Mouse (Mus musculus) erythroblast, adult 5-6 weeks (primary cell): ENCODE measurements at regions not wholly inside any gene's neighbourhood (a gene's known extent, or its start where the extent isn't known, plus 50 kb on each side); places are given as distances from the start of the nearest gene placed in this dataset.
A peak's percentile ranks its signal among the peaks of the same experiment; 100 is the strongest.

ENCODE experiments used
- ATAC-seq: replicated peaks from 2 replicates; pipeline ENCODE4 v1.8.0; 2016; ENCODE audit warnings: moderate number of reproducible peaks, mild to moderate bottlenecking, moderate TSS enrichment, inconsistent platforms; ENCODE audit not compliant: poor library complexity, low FRiP score, severe bottlenecking

- ATAC-seq = no peak
These were observed 307.5 kb downstream of the Ajap1 start for GRCm38 (mm10) chr4:153175077-153175476.

GRCm38 (mm10) chr4:153169991-153170390 is 312.6 kb downstream of the Ajap1 start:
- ATAC-seq = no peak

DNA sequence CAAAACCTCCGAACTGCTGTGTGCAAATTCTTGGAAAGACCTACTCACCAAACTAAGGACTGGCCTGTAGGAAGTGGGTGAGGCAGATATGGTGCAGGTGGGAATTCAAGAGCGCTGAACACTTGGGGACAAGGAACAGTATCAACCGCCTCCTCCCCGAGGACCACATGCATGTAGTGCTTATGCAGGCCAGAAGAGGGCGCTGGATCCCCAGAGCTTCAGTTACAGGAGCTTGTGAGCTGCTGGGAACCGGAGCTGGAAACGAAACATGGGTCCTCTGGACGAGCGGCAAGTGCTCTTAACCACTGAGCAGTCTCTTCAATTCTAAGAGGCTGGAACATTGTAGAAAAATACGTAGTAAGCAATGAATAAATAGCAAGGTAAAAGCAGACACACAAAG is 317.8 kb downstream of the Ajap1 start:
- ATAC-seq = no peak

DNA sequence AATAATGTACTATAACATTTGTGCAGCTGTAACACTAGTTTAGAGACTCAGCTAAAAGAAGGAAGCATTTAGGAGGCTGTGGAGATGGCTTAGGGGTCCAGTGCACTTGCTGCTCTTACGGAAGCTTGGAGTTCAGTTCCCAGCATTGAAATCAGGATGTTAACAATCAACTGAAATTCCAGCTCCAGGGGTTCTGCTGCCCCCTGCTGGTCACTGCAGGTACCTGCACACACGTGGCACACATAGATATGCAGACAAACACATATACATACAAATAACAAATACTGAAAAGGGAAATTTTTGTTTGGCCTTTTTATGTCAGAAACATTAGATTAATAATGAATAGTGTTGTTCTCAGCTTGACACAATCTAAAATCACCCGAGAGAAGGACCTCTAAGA is 322.5 kb downstream of the Ajap1 start:
- no peak for ATAC-seq

DNA sequence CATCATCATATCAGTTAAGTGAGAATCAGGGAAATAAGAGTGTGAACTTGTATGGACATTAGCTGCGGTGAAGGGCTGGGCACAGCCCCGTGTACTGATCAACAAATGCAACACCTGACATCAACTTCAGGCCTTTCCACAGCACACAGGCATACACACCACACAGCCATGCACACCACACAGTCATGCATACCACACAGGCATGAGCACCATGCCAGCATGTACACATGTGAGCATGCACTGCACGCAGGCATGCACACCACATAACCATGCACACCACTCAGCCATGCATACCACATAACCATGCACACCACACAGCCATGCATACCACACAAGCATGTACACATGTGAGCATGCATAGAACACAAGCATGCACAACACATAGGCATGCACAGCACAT is 325.0 kb downstream of the Ajap1 start:
- no peak for ATAC-seq

DNA sequence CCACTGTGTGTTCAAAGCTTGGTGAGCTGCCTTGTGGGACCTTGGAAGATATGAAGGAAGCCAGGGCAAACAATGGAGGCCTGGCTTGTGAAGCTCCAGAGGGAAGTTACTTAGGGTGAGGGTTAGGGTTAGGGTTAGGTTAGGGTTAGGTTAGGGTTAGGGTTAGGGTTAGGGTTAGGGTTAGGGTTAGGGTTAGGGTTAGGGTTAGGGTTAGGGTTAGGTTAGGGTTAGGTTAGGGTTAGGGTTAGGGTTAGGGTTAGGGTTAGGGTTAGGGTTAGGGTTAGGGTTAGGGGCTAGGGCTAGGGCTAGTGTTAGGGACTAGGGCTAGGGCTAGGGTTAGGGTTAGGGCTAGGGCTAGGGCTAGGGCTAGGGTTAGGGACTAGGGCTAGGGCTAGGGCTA is 329.7 kb downstream of the Ajap1 start:
- peak; percentile 69 for ATAC-seq

GRCm38 (mm10) chr4:153133147-153133546 is 349.5 kb downstream of the Ajap1 start:
- ATAC-seq = no peak

DNA sequence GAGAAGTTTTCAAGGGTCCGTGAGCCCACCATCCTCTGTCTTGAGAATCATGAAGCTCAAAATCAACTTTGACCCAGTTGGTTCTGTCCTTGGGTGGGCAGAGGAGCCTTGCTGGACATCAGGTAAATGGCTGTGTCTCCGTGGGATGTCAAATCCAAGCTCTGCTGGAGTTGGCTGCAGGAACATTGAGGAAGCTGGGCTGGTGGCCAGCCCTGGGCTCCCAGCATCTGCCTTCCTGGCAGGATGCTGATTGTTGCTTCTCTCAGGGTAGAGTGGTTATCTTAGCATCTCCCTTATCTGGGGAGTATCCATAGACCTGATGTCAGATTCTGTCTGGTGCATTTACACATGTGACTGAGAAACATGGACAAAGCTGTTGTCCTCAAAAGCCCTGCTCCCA is 353.3 kb downstream of the Ajap1 start:
- no peak for ATAC-seq

DNA sequence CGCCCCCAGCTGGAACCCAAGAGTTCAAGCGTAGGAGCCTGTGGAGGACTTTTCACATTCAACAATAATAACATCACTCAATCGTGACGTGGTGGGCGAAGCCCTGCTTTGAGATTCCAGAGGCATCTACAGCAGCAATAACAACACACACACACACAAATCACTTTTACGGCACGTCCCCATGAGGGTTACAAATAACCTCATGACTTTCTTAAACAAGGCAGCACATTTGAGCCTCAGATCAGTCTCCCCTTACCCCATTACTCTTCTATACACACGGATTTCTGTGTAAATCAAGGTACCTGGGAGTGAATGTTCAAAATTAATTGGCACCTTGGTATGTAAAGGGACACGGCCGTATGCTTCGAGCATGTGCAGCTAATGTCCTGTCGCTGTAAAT is 354.4 kb downstream of the Ajap1 start:
- no peak for ATAC-seq

DNA sequence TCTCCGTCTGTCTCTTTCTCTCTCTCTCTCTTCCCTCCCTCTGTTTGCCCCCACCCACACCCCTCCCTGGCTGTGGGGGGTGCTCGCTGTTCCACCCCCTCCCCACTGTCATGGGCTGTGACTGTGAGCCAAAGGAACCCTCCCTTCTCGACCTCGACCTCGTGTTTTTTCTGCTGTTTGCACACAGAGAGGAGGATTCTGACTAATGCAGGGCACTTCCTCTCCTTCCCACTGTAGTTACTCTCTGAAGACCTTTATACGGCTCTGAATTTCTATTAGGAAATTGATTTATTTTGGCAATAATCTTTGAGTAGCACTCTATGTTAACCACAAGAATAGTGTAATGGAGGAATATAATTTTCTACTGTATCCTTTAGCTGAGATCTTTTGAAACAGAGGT is 362.1 kb downstream of the Ajap1 start:
- ATAC-seq = no peak

DNA sequence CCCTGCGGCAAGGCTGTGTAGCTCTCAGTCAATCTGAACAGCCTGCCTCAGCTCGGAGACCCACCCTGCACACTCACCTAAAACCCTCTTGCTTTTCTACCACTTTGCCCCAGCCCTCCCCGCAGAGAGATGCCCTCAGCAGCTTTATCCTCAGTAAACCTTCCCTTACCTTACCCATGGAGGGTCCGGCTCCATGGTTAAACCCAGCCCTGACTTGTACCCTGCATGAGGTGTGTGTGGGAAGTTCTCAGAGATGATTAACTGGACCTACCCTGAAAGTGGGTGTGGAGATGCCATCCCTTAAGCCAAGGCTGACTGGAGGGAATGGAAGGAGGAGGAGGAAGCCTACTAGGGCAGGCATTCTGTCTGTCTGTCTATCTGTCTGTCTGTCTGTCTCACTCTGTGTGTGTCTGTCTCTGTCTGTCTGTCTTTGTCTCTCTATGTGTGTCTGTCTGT is 362.9 kb downstream of the Ajap1 start:
- no peak for ATAC-seq

GRCm38 (mm10) chr4:153118824-153119646 is 363.6 kb downstream of the Ajap1 start:
- no peak for ATAC-seq

DNA sequence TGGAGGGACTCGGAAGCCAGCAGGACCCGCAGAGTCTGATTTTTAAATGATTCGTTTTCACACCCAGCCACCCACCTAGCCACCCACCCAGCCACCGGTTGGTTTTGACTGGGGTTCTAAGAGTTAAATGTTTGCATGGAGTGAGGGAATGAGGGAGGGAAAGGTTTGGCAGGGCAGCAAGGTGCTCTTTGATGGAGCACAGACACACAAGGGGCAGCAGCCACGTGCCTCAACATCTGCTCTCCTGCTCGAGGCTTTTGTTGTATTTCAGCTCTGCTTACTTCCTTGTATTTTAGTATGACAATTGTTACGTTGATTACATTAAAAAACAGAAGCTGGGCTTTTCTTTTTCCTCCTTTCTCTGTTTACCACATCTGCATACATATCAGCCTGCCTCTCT is 367.6 kb downstream of the Ajap1 start:
- ATAC-seq = no peak

- ATAC-seq = no peak
These were observed 369.0 kb downstream of the Ajap1 start for GRCm38 (mm10) chr4:153113577-153113976.

DNA sequence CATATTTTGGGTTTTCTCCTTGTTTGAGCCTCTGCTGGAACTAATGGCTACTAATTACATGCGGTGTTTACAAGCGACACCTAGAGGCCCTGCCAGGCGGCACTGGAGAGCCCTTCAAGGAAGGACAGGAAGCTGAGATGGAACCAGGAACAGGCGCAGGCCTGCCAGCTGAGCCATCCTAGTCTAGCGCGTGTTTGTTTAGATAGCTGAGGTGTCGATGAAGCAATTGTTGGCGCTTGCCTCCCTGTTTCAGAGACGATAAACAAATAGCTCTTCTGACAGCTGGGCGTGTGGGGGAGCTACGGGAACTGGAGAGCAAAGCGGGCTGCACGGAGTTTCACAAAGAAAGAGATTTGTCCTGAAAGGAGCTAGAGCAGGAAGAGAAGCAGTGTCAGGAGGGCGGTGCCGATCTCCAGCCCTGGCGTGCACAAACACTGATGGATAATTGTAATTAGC is 372.3 kb downstream of the Ajap1 start:
- ATAC-seq = no peak

DNA sequence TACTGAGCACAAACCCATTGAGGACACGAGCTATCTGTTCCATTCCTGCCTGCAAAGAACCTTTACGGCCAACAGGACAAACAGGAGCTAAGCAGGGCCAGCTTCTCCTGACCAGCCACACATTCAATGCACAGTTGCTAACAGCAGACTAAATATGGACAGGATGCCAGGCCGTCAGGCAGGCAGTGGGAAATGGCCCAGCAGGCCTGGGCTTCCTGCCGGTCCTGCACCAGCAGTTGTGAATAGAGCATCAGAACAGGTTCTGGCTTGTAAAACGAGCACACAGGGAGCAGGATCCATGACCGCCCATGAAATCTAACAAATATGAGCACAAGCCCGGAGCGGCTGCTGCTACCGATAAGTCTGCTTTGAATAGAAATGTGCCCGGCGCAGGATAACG is 384.0 kb downstream of the Ajap1 start:
- no peak for ATAC-seq

- no peak for ATAC-seq
These were observed 385.0 kb downstream of the Ajap1 start for GRCm38 (mm10) chr4:153097601-153098000.

DNA sequence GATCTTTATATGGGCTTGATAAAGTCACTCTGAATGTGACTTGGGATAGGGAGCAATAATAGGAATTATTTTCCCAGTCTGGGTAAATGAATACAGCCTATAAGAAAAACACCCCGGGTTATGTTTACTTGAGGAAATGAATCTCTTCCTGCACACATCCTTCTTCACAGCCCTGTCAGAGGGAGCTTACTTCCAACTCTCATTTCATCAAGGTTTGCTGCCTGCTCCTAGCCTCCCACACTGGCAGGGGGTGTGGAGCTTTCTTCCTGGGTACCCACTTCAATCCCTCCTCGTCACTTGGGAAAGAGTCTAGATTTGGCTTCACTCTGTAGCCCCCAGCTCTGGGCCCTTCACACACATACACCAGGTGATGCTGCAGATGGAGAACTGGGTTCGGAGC is 389.5 kb downstream of the Ajap1 start:
- ATAC-seq = no peak

DNA sequence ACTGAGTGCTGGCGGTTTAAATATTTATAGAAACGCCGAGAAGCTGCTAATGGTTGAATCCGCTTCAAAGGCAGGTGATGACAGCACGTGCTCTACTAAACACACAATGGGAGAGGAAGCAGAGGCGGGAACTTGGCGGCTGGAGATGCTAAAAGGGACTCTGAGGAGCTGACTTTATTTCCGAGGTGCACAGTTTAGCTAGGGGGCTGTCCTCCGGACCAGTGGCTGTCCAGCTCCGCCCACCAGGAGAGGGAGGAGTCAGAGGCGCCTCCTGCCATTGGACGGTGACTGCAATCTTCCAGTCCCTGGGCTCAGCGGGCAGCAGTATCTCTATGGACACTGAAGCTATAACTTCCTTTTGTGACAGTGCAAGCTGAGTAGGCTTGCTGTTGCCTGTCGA is 400.4 kb downstream of the Ajap1 start:
- no peak for ATAC-seq

GRCm38 (mm10) chr4:153074590-153074989 is 408.0 kb downstream of the Ajap1 start:
- no peak for ATAC-seq

GRCm38 (mm10) chr4:153070190-153070745 is 412.3 kb downstream of the Ajap1 start:
- no peak for ATAC-seq
